Mouse (Mus musculus) embryonic fibroblast, embryonic 13.5 days (primary cell): ENCODE results near the gene T2.
"Not testable (repeated sequence)": the region's sequence is repeated elsewhere in the genome, so short reads cannot be mapped to it uniquely, and the experiment has no call there.

ENCODE experiments used
- CTCF ChIP-seq: IDR thresholded peaks from 2 replicates; pipeline ENCODE4 v1.5.1; 2011; ENCODE audit warnings: mild to moderate bottlenecking, control low read depth, low read length, moderate library complexity, borderline replicate concordance; ENCODE audit not compliant: insufficient read depth
- POLR2A ChIP-seq: IDR thresholded peaks from 2 replicates; pipeline ENCODE4 v1.6.1; 2011; ENCODE audit warnings: low read depth, mild to moderate bottlenecking, control low read depth, low read length, moderate library complexity

DNA sequence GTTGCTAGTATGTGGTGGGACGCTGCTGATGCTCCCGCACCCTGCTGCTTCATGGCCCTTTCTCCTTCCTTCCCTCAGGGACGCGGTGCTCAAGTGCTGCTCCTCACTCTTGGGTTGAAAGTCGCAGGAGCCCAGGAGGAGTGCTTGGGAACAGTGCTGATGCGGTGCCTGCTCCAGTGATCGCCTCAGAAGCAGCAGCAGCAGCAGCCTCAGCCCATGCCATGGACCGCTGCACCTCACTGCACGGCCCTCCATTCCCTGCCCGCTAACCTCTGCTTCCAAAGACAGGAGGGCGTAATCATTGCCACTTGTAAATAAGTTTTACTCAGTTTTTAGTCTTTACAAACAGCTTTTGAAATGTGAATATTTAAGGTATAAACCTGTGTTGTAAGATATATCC, 28.9 kb upstream of the T2 start:
- not testable (repeated sequence) for TF ChIP-seq POLR2A, CTCF
